Mouse (Mus musculus): ENCODE data around the gene Kmo.

- no peak for TF ChIP-seq POLR2A (IDR thresholded peaks at IDR 0.05; ENCODE audit: borderline replicate concordance, insufficient read depth, low read length)
- no peak for TF ChIP-seq CTCF (IDR thresholded peaks at IDR 0.05; ENCODE audit: borderline replicate concordance, insufficient read depth, low read depth, low read length)
Observed at GRCm38 (mm10) chr1:175608708-175609107, 11.5 kb upstream of the Kmo start.

Data from cerebellum, adult 2 months (tissue).